Comparison of ENCODE assay signal across 9 mouse cellular contexts in the genomic region with DNA sequence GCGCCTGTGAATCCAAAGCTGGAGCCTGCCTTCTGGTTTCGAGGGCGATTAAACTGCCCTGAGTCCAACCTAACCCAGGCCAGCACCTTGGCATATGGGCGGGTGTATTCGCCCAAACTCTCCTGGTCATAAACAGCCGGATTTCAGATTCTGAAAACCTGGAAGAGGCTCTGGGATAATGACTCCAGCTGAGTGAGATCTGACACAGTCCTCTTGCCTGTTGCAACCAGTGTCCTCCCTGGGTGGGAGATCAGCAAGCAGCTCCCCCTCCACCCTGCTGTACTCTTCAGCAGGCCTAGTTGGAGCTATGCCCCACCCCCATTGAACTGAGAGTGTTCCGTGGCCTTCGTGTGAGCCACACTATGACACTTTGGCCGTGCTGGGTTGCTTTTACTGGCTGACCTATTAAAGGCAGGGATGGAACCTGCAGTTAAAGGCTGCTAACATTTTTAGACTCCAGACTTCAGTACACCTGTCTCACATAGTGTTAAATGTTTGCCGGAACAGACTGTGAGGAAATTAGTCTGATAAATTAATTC. TPM values are rescaled to one million over a fixed set of nuclear protein-coding genes. Genes with fewer than 3 reads are reported as not detected.
DNase-seq lines count a peak whose midpoint lies in the region; ATAC-seq and TF ChIP-seq lines count a peak whose summit lies in the region.
"Had no signal": no experiment of that assay in that cellular context is flagged by ENCODE, and none has a peak within 500 bp of the region (broad histone marks: within the 10 kb centered on the region; RNA-seq: fewer than 3 reads in every experiment).

No protein-coding gene starts in this region.

- H3K27me3 ChIP-seq in E14TG2a.4 (ENCODE audit: insufficient read depth, low read length): peaks cover 100% of the 10 kb centered on the region
- H3K27me3 ChIP-seq in embryonic facial prominence, embryonic 12.5 days: peaks cover 90% of the 10 kb centered on the region
- peaks cover 86% of the 10 kb centered on the region for H3K27me3 ChIP-seq in liver, embryonic 16.5 days (ENCODE audit: control insufficient read depth, insufficient read depth, low read depth, low read length)

- peak overlapping the region; percentile 75 for H3K4me3 ChIP-seq in E14TG2a.4 (replicated peaks; ENCODE audit: low read length)
- H3K4me3 ChIP-seq in embryonic facial prominence, embryonic 12.5 days: peak overlapping the region; percentile 36; the same call in 1 of the 2 replicates
- H3K4me3 ChIP-seq in liver, embryonic 16.5 days (ENCODE audit: low read depth, low read length): no peak overlapping the region

- TF ChIP-seq CTCF in E14TG2a.4 (conservative IDR thresholded peaks at IDR 0.05; ENCODE audit: low read length): no peak

- H3K9ac ChIP-seq in embryonic facial prominence, embryonic 12.5 days: 0 out of 2 replicates have a peak overlapping the region, but pooled peaks have one; percentile 0
- H3K9ac ChIP-seq in liver, embryonic 16.5 days (ENCODE audit: low read depth, low read length): no peak overlapping the region

- H3K4me1 ChIP-seq in E14TG2a.4 (replicated peaks; ENCODE audit: low read depth, low read length): peaks cover 55% of the 10 kb centered on the region
- peaks cover 13% of the 10 kb centered on the region for H3K4me1 ChIP-seq in embryonic facial prominence, embryonic 12.5 days
- peaks cover 10% of the 10 kb centered on the region for H3K4me1 ChIP-seq in liver, embryonic 16.5 days (ENCODE audit: control insufficient read depth, low read depth, low read length)

- H3K36me3 ChIP-seq in E14TG2a.4 (ENCODE audit: insufficient read depth, low read length): no peaks in the 10 kb centered on the region
- H3K36me3 ChIP-seq in embryonic facial prominence, embryonic 12.5 days: no peaks in the 10 kb centered on the region
- no peaks in the 10 kb centered on the region for H3K36me3 ChIP-seq in liver, embryonic 16.5 days (ENCODE audit: control insufficient read depth, insufficient read depth)

- 16% methylated on average over 10 of the region's 10 CpGs for WGBS in embryonic facial prominence, embryonic 12.5 days
- WGBS in liver, embryonic 16.5 days (ENCODE audit: insufficient replicate concordance): 18% methylated on average over 10 of the region's 10 CpGs

- H3K4me2 ChIP-seq in embryonic facial prominence, embryonic 12.5 days (replicated peaks): peak overlapping the region; percentile 60
- H3K4me2 ChIP-seq in liver, embryonic 16.5 days (ENCODE audit: low read depth, low read length): peak overlapping the region; percentile 55; the same call in 1 of the 2 replicates

- peak; percentile 70 for DNase-seq in kidney, adult 18-20 months
- DNase-seq in adrenal gland, adult 8-10 months: no peak
- DNase-seq in cerebellum, adult 11-12 months: no peak
- DNase-seq in cerebellum, adult 9-10 months: no peak
- no peak for DNase-seq in testis, postnatal 14 days (ENCODE audit: low spot score)
- DNase-seq: layer of hippocampus, postnatal 36 days had no signal

- no peaks in the 10 kb centered on the region for H3K9me3 ChIP-seq in E14TG2a.4 (ENCODE audit: low read length)
- no peaks in the 10 kb centered on the region for H3K9me3 ChIP-seq in embryonic facial prominence, embryonic 12.5 days
- no peaks in the 10 kb centered on the region for H3K9me3 ChIP-seq in liver, embryonic 16.5 days (replicated peaks; ENCODE audit: control insufficient read depth, low read length)

- ATAC-seq in embryonic facial prominence, embryonic 12.5 days (ENCODE audit: insufficient number of reproducible peaks, insufficient read depth, low FRiP score, low TSS enrichment): no peak
- ATAC-seq in liver, embryonic 16.5 days (ENCODE audit: low read depth): no peak

- H3K27ac ChIP-seq in embryonic facial prominence, embryonic 12.5 days: no peak overlapping the region
- no peak overlapping the region for H3K27ac ChIP-seq in liver, embryonic 16.5 days (ENCODE audit: low read length)

RNA-seq across cellular contexts. Expression of a gene that starts 0.9 kb away (rescaled TPM):
- polyA plus RNA-seq in embryonic facial prominence, embryonic 12.5 days (2016; fragmentation: Nextera tagmentation; extraction: Ambion mirVana): 1.3 and 1.6 TPM in 2 replicates
- polyA plus RNA-seq in liver, embryonic 16.5 days (2015; fragmentation: Nextera tagmentation; extraction: Ambion mirVana): 0.04 and 0.31 TPM in 2 replicates
- not detected for total RNA-seq in adrenal gland, adult 8-10 months (2022)
- total RNA-seq: layer of hippocampus, postnatal 36 days had no signal

RNA-seq across cellular contexts. Expression of a gene that starts 6.5 kb away (rescaled TPM):
- polyA plus RNA-seq in embryonic facial prominence, embryonic 12.5 days (2016; fragmentation: Nextera tagmentation; extraction: Ambion mirVana): 2.8 and 3.2 TPM in 2 replicates
- polyA plus RNA-seq in liver, embryonic 16.5 days (2015; fragmentation: Nextera tagmentation; extraction: Ambion mirVana): 3.5 and 4.4 TPM in 2 replicates
- total RNA-seq in adrenal gland, adult 8-10 months (2022): 10 to 100 TPM; 10.8 to 15.7 (median 13.1) TPM

RNA-seq across cellular contexts. Expression of a gene that starts 40.4 kb away (rescaled TPM):
- 148 and 158 TPM in 2 replicates for polyA plus RNA-seq in embryonic facial prominence, embryonic 12.5 days (2016; fragmentation: Nextera tagmentation; extraction: Ambion mirVana)
- polyA plus RNA-seq in liver, embryonic 16.5 days (2015; fragmentation: Nextera tagmentation; extraction: Ambion mirVana): 92.2 and 115 TPM in 2 replicates
- total RNA-seq in adrenal gland, adult 8-10 months (2022): 100 to 1,000 TPM; 123 to 156 (median 130) TPM

RNA-seq across cellular contexts. Expression of a gene that starts 48.7 kb away (rescaled TPM):
- 61.3 and 63.7 TPM in 2 replicates for polyA plus RNA-seq in embryonic facial prominence, embryonic 12.5 days (2016; fragmentation: Nextera tagmentation; extraction: Ambion mirVana)
- polyA plus RNA-seq in liver, embryonic 16.5 days (2015; fragmentation: Nextera tagmentation; extraction: Ambion mirVana): 15.9 and 16.4 TPM in 2 replicates
- total RNA-seq in adrenal gland, adult 8-10 months (2022): 10 to 100 TPM; 71.6 to 90.4 (median 76.6) TPM

RNA-seq across cellular contexts. Expression of a gene that starts 51.0 kb away (rescaled TPM):
- 11.9 and 15.2 TPM in 2 replicates for polyA plus RNA-seq in embryonic facial prominence, embryonic 12.5 days (2016; fragmentation: Nextera tagmentation; extraction: Ambion mirVana)
- 5.7 and 7.2 TPM in 2 replicates for polyA plus RNA-seq in liver, embryonic 16.5 days (2015; fragmentation: Nextera tagmentation; extraction: Ambion mirVana)
- 10 to 100 TPM; 13.4 to 35.0 (median 23.9) TPM for total RNA-seq in adrenal gland, adult 8-10 months (2022)
